Mouse (Mus musculus) liver, embryonic 16.5 days (tissue): Measurements from ENCODE around the gene Ccdc43. TPM values are rescaled to one million over a fixed set of nuclear protein-coding genes. Genes with fewer than 3 reads are reported as not detected.

Experiments used
- ATAC-seq: fragments of 200-750 bp; cut with Nextera tagmentation; 2 replicates; pipeline ENCODE4 v1.8.0; 2017; ENCODE audit warnings: low read depth, mild to moderate bottlenecking, moderate number of reproducible peaks, moderate library complexity
- H3K27ac ChIP-seq: fragments of 300-500 bp; sonication (generic); 2 replicates; pipeline ENCODE4 v1.5.1; 2014; ENCODE audit warnings: mild to moderate bottlenecking, low read length
- H3K27me3 ChIP-seq: fragments of 300-500 bp; sonication (generic); 2 replicates; pipeline ENCODE4 v1.6.1; 2014; ENCODE audit warnings: low read depth, low read length, mixed read lengths; ENCODE audit not compliant: control insufficient read depth, insufficient read depth
- H3K36me3 ChIP-seq: fragments of 300-500 bp; sonication (generic); 2 replicates; pipeline ENCODE4 v1.6.1; 2014; ENCODE audit warnings: mild to moderate bottlenecking; ENCODE audit not compliant: control insufficient read depth, insufficient read depth
- H3K4me1 ChIP-seq: fragments of 300-500 bp; sonication (generic); 2 replicates; pipeline ENCODE4 v1.6.1; 2014; ENCODE audit warnings: low read depth, low read length, mixed read lengths; ENCODE audit not compliant: control insufficient read depth
- H3K4me2 ChIP-seq: fragments of 300-500 bp; sonication (generic); 2 replicates; pipeline ENCODE4 v1.6.1; 2014; ENCODE audit warnings: low read depth, low read length, mixed read lengths
- H3K4me3 ChIP-seq: fragments of 300-500 bp; sonication (generic); 2 replicates; pipeline ENCODE4 v1.5.1; 2014; ENCODE audit warnings: low read depth, mild to moderate bottlenecking, low read length
- H3K9ac ChIP-seq: fragments of 300-500 bp; sonication (generic); 2 replicates; pipeline ENCODE4 v1.6.1; 2014; ENCODE audit warnings: low read depth, low read length
- H3K9me3 ChIP-seq: fragments of 300-500 bp; sonication (generic); replicated peaks from 2 replicates; pipeline ENCODE4 v1.6.1; 2016; ENCODE audit warnings: low read length; ENCODE audit not compliant: control insufficient read depth
- WGBS: fragments of 180-500 bp; shearing (Covaris S2); extraction: QIAGEN DNeasy Blood & Tissue Kit; methylation state at CpG from one replicate; pipeline ENCODE4 v1.1.7; 2014; ENCODE audit not compliant: insufficient replicate concordance; 5-methylcytosine and 5-hydroxymethylcytosine counted together
- polyA plus RNA-seq: library from polyadenylated mRNA; unstranded; fragments of >200 nt; fragmentation: Nextera tagmentation; extraction: Ambion mirVana; gene quantifications from 2 replicates; pipeline ENCODE4 v1.2.1, GENCODE M21; 2015

Gene Ccdc43
- polyA plus RNA-seq, 1 experiment from 2014 or later = 13.4 TPM

DNA sequence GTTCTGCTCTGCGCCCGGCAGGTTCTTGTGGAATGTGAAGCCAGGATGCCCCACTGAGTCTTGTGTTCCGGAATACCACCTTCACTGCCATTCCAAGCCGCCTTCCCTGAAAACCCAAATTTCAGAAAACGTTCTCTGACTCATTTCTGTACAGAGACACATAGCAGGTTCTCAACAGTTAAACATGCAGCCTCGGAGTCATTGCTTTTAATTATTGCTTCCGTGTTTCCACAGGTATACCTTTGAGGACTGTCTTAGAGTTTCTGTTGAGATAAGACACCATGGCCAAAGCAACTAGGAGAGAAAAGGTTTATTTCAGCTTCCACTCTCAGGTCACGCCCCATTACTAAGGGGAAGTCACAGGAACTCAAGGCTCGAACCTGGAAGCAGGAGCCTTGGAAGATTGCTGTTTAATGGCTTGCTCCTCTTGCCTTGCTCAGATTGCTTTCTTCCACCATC lies 465 bp upstream of the Ccdc43 start:
- Histone ChIP-seq H3K27me3 (no peaks in the 10 kb centered on the region), H3K4me3 (peak overlapping the region; percentile 78), H3K4me1 (peaks cover 7% of the 10 kb centered on the region), H3K9ac (peak overlapping the region; percentile 68), H3K4me2 (peak overlapping the region; percentile 73), H3K9me3 (no peaks in the 10 kb centered on the region), H3K36me3 (no peaks in the 10 kb centered on the region), H3K27ac (no peak overlapping the region)
- WGBS = 10% methylated on average over 9 of the region's 9 CpGs
- ATAC-seq = no peak

GRCm38 (mm10) chr11:102695289-102695688 lies 2.3 kb downstream of the Ccdc43 start:
- Histone ChIP-seq H3K4me3 (no peak overlapping the region), H3K9me3 (no peaks in the 10 kb centered on the region), H3K36me3 (no peaks in the 10 kb centered on the region), H3K27ac (no peak overlapping the region), H3K4me1 (peaks cover 7% of the 10 kb centered on the region), H3K27me3 (no peaks in the 10 kb centered on the region), H3K4me2 (no peak overlapping the region), H3K9ac (no peak overlapping the region)
- ATAC-seq = no peak
- 76% methylated on average over 7 of the region's 7 CpGs for WGBS

GRCm38 (mm10) chr11:102690162-102690561 lies 7.4 kb downstream of the Ccdc43 start:
- Histone ChIP-seq H3K27ac (no peak overlapping the region), H3K36me3 (no peaks in the 10 kb centered on the region), H3K4me1 (no peaks in the 10 kb centered on the region), H3K4me3 (no peak overlapping the region), H3K27me3 (no peaks in the 10 kb centered on the region), H3K9me3 (no peaks in the 10 kb centered on the region), H3K9ac (no peak overlapping the region), H3K4me2 (no peak overlapping the region)
- WGBS = 65% methylated on average over 6 of the region's 6 CpGs
- no peak for ATAC-seq

DNA sequence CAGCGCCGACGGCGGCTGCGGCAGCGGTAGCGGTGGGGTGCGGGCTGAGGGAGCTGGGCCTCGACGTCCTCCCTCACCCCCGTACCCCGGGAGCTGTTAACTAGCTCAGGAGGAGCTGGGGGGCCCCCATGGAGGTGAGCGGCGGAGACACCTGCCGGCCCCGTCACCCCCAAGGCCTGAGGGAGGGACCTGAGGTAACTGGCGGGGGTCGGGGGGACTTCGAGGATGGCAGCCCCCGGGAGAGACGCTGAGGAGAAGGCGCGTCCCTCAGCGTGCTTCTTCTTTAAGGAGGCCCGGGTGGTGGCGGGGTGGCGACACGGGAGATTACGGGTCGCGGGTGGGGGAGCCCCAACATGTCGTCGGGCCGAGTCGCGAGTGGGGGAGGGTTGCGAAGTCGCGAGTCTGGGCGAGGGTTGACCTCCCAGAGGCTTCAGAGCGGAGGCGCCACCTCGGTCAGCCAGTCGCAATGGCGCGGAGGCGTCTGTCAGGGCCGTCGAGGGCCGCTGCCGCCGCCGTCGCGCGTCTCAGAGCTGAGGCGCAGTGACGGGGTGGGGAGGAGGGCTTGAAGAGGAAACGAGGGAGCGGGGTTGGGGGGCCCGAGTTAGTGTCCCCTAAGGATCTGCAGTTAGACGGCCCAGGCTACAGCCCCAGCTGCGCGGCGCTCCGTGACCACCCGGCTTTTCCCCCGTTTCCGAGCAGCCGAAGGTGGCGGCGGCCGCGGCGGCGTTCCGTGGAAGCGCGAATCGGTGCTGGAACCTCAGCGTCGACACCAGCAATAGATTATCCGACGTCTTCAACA lies 31.7 kb downstream of the Ccdc43 start:
- Histone ChIP-seq H3K4me2 (no peak overlapping the region), H3K27ac (no peak overlapping the region), H3K9ac (no peak overlapping the region), H3K36me3 (no peaks in the 10 kb centered on the region), H3K9me3 (peaks cover 4% of the 10 kb centered on the region), H3K27me3 (peaks cover 17% of the 10 kb centered on the region), H3K4me1 (no peaks in the 10 kb centered on the region), H3K4me3 (no peak overlapping the region)
- 43% methylated on average over 83 of the region's 84 CpGs for WGBS
- no peak for ATAC-seq

DNA sequence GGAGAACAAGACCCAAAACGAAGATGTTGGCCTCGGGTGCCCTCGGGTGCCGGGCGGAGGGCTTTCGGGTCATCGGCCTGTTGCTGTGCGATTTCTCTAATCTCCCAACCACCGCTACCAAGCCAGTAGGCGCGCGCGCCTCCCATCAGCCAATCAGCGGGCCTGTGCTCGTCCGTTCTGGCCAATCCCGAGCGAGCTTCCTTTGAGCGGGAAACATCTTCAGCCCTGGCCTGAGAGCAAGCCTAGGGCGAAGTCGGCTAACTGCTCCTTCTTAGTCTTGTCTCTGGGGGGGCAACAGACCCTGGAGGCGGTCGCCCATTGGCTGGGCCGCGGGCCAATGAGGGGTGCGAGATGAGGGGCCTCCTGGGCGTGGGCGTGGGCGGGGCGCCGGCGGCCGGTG lies 32.4 kb downstream of the Ccdc43 start:
- Histone ChIP-seq H3K4me2 (no peak overlapping the region), H3K27me3 (peaks cover 17% of the 10 kb centered on the region), H3K4me3 (no peak overlapping the region), H3K27ac (no peak overlapping the region), H3K4me1 (no peaks in the 10 kb centered on the region), H3K9me3 (peaks cover 4% of the 10 kb centered on the region), H3K36me3 (no peaks in the 10 kb centered on the region), H3K9ac (no peak overlapping the region)
- 47% methylated on average over 33 of the region's 33 CpGs for WGBS
- no peak for ATAC-seq

DNA sequence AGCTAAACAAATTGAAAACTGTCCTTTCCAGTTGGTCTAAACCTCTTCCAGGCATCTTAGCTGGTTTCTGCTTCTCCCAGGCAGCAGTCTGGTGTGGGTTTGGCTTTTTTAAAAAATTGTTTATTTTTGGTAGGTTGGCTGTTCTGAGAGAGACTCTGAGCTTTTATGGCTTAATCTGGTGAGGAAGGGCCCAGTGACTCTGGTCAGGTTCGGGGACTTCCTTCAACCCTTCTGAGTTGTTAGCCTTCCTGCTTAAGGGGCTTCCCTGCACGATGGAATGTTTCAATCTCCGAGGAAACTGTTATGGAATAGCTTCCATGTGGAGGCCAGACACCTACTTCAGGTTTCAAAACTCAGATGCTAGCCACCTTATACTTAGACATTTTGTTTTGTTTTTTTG lies 34.2 kb downstream of the Ccdc43 start, which contains the start of gene Meioc:
Gene Meioc, plus strand, starts transcription at position 301 of the 400 bp plus-strand sequence.
- H3K4me3 ChIP-seq = no peak within 1 kb of the TSS
- no peak within 1 kb of the TSS for H3K4me2 ChIP-seq
- H3K9ac ChIP-seq = no peak within 1 kb of the TSS
- H3K27ac ChIP-seq = no peak within 1 kb of the TSS
- H3K9me3 ChIP-seq = peaks cover 4% of the 10 kb centered on the region
- ATAC-seq = no peak
- H3K4me1 ChIP-seq = no peaks in the 10 kb centered on the region
- H3K36me3 ChIP-seq = no peaks in the 10 kb centered on the region
- WGBS = 43% methylated on average over 3 of the region's 3 CpGs
- H3K27me3 ChIP-seq = peaks cover 17% of the 10 kb centered on the region

- Histone ChIP-seq H3K4me1 (no peaks in the 10 kb centered on the region), H3K27me3 (no peaks in the 10 kb centered on the region), H3K9me3 (no peaks in the 10 kb centered on the region), H3K36me3 (no peaks in the 10 kb centered on the region), H3K4me2 (no peak overlapping the region), H3K4me3 (no peak overlapping the region), H3K27ac (no peak overlapping the region), H3K9ac (no peak overlapping the region)
- no peak for ATAC-seq
- WGBS = 12% methylated on average over 6 of the region's 6 CpGs
Observed at GRCm38 (mm10) chr11:102656931-102657330, 40.7 kb downstream of the Ccdc43 start.

GRCm38 (mm10) chr11:102656326-102656926 lies 41.2 kb downstream of the Ccdc43 start:
- Histone ChIP-seq H3K4me2 (no peak overlapping the region), H3K9me3 (no peaks in the 10 kb centered on the region), H3K36me3 (no peaks in the 10 kb centered on the region), H3K4me1 (no peaks in the 10 kb centered on the region), H3K27ac (no peak overlapping the region), H3K27me3 (no peaks in the 10 kb centered on the region), H3K9ac (no peak overlapping the region), H3K4me3 (no peak overlapping the region)
- 16% methylated on average over 4 of the region's 4 CpGs for WGBS
- no peak for ATAC-seq

- Histone ChIP-seq H3K27ac (no peak overlapping the region), H3K4me1 (no peaks in the 10 kb centered on the region), H3K4me3 (no peak overlapping the region), H3K27me3 (no peaks in the 10 kb centered on the region), H3K9me3 (no peaks in the 10 kb centered on the region), H3K9ac (no peak overlapping the region), H3K36me3 (no peaks in the 10 kb centered on the region), H3K4me2 (no peak overlapping the region)
- WGBS = 61% methylated on average over 8 of the region's 8 CpGs
- ATAC-seq = no peak
Observed at GRCm38 (mm10) chr11:102655888-102656287, 41.7 kb downstream of the Ccdc43 start.
